Mouse (Mus musculus): ENCODE results near the gene Akap6.

Gene Akap6

GRCm38 (mm10) chr12:52781066-52781465 lies 81.9 kb downstream of the Akap6 start:
- no peak for DNase-seq (ENCODE audit: low read depth, low spot score)

GRCm38 (mm10) chr12:52782902-52783441 lies 83.8 kb downstream of the Akap6 start:
- peak; percentile 45 for DNase-seq (ENCODE audit: low read depth, low spot score)

DNA sequence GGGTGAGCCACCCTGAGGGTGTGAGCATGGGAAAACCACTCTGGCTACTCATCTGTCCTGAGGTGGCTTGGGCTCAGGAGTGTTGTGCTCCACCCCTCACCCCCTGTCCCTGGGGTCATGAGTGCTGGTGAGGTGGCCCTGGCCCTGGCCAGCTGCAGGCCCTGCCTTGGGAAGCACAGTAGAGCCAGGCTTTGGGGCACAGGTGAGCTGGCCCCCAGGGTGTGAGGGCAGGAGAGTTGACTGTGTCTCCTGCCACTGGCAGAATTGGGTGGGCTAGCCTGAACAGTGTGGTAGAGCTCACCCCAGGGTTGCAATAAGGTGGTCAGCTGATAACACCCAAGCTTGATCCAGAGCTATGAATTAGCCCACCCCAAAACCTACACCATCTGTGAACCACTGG lies 86.0 kb downstream of the Akap6 start:
- no peak for DNase-seq (ENCODE audit: low read depth, low spot score)

DNA sequence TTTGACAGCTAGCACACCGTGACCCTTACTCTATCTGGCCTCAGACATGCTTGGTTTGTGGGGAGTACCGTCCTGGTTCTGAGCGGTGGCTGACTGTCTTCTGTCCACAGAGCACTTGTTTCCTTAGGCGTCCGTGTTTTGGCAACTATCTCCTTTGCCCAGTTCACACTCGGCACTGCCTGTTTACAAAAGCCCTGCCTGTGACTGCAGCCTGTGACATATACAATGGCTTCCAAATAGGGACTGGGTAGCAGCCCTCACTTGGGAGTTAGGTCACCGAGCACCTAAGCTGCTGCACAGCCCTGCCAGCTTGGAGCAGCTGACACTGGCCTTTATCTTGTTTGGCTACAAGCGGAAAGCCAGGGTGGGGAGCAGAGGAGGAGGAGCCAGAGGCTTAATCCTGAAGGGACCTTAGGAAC lies 91.2 kb downstream of the Akap6 start:
- no peak for DNase-seq (ENCODE audit: low read depth, low spot score)

GRCm38 (mm10) chr12:52794131-52794530 lies 94.9 kb downstream of the Akap6 start:
- no peak for DNase-seq (ENCODE audit: low read depth, low spot score)

DNA sequence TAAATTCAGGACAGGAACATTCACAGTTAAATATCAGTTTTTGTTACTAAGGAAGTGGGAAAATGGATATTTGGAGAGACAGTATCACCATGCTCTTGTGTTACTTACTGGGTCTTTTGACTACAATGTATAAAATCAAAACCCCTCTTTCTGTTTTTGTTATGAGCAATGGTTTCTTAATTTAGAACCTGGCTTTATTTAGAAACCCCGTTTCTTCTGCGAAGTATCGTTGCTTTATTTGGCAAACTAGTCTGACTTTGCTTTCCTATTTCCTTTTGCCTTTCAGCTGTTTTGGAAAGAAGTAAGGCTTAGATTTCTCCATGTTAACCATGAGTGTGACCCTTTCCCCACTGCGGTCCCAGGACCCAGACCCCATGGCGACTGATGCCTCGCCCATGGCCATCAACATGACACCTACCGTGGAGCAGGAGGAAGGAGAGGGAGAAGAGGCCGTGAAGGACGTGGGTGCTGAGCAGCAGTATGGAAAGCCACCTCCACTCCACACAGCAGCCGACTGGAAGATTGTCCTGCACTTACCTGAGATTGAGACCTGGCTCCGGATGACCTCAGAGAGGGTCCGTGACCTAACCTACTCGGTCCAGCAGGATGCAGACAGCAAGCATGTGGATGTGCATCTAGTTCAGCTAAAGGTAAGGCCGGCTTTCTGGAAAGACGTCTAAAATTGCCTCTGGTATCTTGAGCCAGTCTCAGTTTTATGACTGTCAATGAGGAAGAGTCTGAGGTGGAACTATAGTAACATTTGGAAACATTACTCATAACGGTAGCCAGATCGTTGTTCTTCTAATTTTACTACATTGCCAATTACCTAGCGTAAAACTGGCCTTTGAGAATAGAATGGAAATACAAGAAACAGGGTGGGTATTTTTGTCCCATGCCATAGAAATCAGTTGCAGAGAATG lies 96.6 kb downstream of the Akap6 start:
- no peak for DNase-seq (ENCODE audit: low read depth, low spot score)

DNA sequence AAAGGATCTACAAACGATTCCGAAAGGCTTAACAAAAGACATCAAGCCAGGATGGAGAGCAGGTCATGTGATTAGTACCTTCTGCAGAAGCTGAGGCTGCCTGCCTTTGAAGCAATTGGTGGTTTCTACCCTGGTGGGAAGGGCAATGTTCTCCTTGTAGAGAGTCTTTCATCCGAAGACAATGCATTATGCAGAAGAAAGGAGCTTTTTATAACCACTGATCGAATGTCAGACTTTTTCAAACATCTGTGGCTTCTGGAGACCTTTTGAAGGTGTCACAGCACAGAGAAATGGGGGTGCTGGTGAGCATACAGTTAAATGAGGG lies 97.2 kb downstream of the Akap6 start:
- DNase-seq (ENCODE audit: low read depth, low spot score): no peak

DNA sequence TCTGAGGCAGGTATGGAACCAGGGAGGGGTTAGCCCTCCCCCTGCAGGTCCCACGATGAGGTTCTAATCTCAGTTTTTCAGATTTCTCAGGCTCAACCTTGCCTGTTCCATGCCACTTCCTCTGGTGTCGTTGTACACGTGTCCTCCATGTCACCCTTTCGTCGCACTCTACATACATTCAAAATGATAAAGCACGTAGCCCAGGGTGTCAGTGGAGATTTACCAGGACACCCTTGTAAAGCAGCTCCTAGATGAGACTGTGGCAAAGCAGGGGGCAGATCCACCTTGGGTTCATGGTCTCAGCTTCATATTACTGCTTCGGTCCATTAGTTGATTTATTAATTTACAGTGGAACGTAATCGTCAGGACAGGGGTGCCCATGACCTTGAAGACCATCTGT lies 100.5 kb downstream of the Akap6 start:
- DNase-seq (ENCODE audit: low read depth, low spot score): no peak

GRCm38 (mm10) chr12:52806273-52806672 lies 107.1 kb downstream of the Akap6 start:
- DNase-seq (ENCODE audit: low read depth, low spot score): no peak

GRCm38 (mm10) chr12:52818588-52818987 lies 119.4 kb downstream of the Akap6 start:
- DNase-seq (ENCODE audit: low read depth, low spot score): no peak

DNA sequence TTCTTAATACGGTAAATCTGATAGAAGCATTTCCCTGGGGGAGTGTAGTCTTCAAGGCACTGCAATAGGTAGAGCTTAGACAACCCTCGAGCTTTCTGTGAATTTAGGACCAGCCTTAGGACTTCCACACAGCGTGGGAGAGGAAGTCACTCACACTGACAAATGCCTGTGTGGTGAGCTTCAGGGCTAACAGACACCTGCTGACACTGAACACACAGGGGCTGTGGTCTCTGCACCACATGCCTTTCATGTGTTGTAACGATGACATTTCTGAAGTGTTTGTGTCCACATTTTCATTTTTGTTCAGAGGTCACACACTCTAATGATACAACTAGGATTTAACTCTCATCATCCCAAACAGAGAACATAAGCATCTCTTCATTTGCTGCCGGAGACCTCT lies 125.6 kb downstream of the Akap6 start:
- DNase-seq (ENCODE audit: low read depth, low spot score): no peak

DNA sequence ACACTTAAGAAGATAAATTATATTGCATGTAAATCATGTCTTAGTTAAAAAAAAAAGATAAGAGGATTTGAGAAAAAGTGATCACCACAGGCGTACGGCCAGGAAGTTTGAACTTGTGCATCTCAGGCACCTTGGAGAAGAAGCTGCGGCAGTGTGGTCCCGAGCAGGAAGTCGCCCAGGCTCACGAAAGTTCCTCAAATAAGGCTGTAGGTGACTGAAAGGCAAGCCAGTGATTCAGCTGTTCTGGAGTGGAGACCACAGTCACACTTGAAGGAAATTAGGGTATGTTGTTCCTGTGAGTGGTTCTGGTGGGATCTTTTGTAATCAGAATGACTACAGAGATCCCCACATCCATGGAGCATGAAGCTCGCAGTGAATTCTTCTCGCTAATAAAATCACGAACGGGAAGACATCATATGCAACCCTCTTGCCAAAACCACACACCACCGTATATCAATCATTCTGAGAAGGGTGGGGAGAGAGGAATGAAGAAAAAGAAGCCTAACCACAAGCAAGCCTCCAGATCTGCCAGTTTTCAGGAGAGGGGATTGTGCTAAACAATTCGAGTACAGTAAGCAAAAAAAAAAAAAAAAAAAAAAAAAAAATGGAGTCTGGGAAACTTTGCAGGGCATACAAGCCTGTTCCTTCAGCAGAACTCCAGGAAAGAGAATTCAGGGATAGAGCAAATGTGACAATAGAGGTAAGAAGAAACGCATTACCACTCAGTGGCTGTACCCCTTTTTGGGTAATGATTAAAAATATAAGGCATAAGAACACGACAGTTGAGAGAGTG lies 130.0 kb downstream of the Akap6 start:
- no peak for DNase-seq (ENCODE audit: low read depth, low spot score)

GRCm38 (mm10) chr12:52831782-52832181 lies 132.6 kb downstream of the Akap6 start:
- DNase-seq (ENCODE audit: low read depth, low spot score): no peak

DNA sequence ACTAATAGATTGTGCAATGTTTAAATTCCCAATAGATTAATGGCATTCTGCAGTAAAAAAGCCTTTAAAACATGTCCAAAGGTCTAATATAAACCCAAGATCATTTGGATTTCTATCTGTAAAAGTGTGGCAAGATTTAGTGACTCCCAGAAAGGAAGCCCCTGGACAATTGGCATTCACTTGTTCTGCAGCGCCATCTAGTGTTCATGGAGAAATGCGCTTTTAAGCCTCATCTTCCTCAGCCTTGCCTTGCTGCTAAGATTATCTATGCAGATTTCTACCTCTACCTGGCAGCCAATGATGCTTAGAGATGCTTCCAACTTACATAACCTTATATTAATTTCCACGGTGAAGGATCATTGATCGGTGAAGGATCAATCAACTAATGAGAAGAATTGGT lies 133.0 kb downstream of the Akap6 start:
- DNase-seq (ENCODE audit: low read depth, low spot score): peak; percentile 88

DNA sequence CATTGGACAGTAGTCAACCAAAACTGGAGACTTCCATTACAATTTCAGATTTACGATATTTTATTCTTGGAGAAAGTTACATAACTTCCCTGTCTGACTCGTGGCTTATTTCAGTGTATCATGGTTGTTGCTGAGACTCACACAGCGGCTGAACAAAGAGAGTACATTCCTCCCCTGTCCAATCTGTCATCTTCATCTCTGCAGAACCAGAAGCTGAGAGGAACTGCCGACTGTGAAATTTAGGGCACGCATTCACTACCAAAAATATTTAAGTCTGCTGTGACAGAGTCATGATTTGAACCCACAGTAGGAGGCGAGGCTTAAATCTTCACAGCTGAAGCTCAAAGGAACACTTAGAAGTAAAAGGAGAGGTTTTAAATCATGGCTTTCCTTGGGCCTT lies 134.0 kb downstream of the Akap6 start:
- DNase-seq (ENCODE audit: low read depth, low spot score): peak; percentile 44

DNA sequence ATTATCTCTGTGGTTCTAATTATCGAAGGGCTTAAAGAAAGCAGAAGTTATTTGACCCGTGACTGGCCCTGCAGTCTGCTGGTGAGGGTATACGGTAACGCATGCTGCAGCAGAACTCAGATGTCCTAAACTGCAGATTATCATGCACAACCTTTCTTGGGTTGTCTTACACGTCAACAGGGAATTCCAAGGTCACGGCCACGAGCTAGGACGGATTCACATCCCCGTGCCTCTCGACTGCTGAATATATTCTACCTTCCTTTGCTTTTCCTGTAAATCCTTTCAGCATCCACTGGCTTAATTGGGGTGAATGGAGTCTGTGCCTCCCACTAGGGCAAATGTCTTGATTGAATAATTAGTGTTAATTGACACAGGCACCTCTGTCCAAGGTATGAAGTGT lies 134.9 kb downstream of the Akap6 start:
- DNase-seq (ENCODE audit: low read depth, low spot score): no peak

DNA sequence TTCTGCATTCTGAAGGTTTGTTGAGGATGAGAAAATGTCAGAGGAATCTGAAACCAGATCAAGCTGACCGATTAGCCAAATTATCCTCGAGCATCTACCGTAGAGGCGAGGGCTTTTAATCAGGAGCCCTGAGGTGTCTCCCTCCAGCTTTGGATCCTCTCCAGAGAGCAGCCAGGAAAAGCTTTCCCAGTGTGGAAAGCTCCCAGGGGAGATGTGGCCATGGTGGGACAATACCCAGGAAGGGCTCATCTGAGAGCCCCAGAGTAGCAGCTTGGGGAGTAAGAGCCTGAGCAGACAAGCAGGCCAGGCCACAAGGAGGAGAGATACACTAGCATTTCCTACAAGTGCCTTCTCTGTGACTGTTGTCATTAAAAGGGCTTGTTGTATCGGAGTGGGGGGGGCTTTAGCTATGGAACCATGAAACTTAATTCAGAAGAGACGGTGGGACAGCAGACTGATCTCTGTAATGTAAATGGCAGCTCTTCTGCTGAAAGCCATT lies 135.6 kb downstream of the Akap6 start:
- no peak for DNase-seq (ENCODE audit: low read depth, low spot score)

DNA sequence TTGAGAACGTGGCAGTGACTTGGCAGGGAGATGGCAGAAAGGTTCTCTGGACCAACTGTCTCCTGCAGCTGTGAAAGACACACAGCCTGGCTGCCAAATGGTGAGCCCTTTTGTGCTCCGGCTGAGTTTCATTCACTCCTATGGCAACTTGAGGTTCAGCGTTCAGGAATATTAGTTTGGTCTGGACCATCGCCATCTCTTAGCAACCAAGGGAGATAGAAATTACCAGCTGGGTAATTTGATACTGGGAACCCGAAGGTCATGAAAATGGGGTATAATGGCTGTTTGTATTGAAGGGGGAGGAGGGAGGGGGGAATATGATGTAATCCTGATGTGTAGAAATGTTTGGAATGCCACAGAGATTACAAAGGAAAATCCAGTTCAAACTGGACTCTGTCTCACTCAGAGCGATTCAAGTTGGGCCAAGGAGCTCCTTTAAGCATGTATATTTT lies 136.1 kb downstream of the Akap6 start:
- peak; percentile 87 for DNase-seq (ENCODE audit: low read depth, low spot score)

DNA sequence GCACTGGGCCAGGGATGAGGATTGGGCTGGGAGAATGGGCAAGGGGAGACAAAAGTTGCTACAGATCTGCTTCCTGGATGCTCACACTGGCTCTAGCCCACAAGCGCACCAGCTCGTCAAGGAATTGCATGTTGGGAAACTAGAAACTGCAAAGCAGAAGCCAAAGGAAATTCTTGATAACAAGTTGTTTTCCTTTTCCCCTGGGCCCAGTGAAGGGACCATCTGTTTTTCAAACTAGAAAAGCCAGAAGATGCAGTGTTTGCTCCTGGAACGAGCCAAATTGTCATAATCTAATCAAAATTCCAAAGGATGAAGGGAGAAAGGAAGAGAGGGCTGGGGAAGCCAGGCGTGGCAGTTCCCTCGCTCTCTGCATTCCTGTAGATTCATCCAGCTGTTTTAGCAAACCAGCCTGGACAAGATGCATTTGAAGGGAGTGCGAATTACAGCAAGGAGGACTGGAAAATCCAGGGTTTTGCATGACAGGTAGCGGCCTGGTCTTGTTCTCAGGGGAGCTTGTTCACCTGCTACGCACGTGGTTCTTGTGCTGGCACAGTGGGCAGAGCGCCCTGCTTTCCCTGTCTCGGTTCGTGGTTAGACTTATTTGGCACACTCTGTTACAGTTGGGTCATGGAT lies 136.8 kb downstream of the Akap6 start:
- DNase-seq (ENCODE audit: low read depth, low spot score): peak; percentile 43

DNA sequence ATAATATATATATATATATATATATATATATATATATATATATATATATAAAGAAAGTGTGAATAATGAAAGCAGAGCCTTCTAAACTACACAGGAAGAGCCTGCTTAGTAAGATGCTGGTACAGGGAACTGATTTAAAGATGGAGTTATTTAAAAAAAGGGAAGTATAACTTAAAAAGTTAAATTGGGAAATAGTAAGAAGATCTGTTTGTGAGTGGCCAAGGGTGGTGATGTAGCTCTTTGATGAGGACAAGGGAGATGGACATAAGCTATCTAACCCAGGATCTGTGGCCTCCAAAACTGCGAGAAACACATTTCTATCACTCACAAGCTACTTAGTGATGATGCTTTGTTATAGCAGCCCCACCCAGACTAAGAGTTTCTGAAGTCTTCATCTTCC lies 146.8 kb downstream of the Akap6 start:
- DNase-seq (ENCODE audit: low read depth, low spot score): no peak

DNA sequence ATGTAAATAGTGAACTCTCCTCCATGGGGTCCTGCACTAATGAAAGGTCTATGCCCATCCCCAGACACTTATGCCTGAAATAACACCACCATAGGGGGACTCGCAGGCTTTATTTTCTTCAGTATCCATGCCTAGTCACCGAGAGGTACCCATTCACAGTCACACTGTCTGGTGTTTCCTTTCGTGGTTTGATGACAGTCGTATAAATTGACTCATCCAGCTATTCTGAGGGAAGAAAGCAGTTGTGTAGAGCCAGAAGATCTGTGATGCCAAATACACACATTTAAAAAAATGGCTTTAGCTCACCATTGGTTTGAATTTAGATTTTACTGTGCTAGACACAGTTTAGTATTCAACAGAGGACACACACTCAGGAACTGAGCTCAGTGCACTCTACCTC lies 147.8 kb downstream of the Akap6 start:
- DNase-seq (ENCODE audit: low read depth, low spot score): no peak
